Mouse (Mus musculus) bone marrow macrophage, adult 2 months (primary cell): ENCODE data around the gene Glis3.

Source experiments
- CTCF ChIP-seq: IDR thresholded peaks from 2 replicates; pipeline ENCODE4 v1.5.1; 2012; ENCODE audit warnings: low read depth, mild to moderate bottlenecking, low read length, moderate library complexity
- POLR2A ChIP-seq: IDR thresholded peaks from 2 replicates; pipeline ENCODE4 v1.6.1; 2012; ENCODE audit warnings: mild to moderate bottlenecking, low read depth, low read length, borderline replicate concordance

GRCm38 (mm10) chr19:28231511-28231910, 448.4 kb downstream of the Glis3 start:
- TF ChIP-seq CTCF (no peak), POLR2A (no peak)
